Mouse (Mus musculus): ENCODE results near the gene Unc45b.
"Not testable (repeated sequence)": the region's sequence is repeated elsewhere in the genome, so short reads cannot be mapped to it uniquely, and the experiment has no call there.

Gene Unc45b

DNA sequence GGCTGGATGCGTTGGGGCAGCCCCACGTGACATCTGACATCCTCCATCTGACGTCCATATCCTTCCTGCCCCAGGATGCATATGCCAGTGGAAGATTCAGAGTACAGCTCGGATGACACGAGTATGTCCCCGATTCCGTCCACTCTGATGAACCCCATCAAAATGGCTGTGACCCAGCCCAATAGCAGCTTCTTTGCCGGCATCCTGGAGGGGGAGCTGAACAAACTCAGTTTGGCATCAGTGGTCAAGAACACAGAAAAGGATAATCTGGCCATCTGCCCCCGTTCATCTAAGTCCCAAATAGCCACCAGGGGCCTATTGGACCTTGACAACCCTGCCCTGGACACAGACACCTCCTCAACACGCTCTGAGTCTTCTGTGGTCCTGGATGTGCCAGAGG, 12.9 kb upstream of the Unc45b start:
- DNase-seq (ENCODE audit: low read depth), result no peak

GRCm38 (mm10) chr11:82899720-82900119, 10.6 kb upstream of the Unc45b start:
- no peak for DNase-seq (ENCODE audit: low read depth)

DNA sequence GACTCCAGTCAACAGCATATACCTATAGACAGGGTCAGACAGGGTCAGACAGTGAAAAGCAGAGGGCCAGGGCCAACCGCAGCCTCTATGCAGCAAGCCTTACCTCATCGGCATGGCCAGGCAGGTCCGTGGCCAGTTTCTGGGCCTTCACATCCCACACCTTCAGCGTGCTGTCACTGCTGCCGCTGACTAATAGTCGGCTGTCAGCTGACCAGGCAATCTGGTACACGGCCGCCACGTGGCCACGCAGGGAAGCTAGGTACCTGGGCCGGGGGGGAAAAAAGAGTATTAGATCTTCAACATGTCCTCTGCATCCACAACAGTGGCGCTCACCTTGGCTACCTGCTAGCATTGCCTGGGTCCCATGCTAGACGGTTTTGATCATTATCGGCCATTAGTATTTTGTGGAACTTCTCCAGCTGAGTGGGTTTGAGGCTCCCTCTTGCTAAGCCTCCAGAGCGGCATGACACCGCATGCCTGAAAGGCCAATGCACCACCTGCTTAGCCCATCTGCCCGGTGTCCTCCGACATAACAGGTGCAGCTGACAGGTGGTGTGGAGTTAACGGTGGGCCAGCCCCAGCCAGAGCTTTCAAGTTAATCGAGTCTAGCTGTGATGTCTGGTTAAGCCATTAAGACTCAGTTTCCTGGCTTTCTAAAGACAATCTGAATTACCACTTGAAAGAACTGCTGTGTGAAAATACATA, 8.6 kb upstream of the Unc45b start:
- DNase-seq (ENCODE audit: low read depth), result no peak

- DNase-seq (ENCODE audit: low read depth), result no peak
These were observed 5.4 kb upstream of the Unc45b start for GRCm38 (mm10) chr11:82904952-82905351.

DNA sequence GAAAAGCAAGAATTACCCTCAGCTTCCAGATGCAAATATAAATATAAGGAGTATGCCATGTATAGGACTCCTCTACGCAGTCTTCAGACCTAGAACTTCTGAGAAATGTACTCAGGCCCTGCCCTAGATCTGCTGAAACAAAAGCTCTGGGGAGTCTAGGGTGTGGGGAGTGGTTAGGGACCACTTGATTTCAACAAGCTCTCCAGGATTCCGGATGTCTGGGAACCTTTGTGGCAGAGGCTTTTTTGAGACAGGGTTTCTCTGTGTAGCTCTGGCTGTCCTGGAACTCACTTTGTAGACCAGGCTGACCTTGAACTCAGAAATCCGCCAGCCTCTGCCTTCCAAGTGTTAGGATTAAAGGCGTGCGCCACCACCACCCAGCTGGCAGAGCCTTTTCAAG, 4.5 kb upstream of the Unc45b start:
- DNase-seq (ENCODE audit: low read depth), result no peak

GRCm38 (mm10) chr11:82907651-82908607, 2.4 kb upstream of the Unc45b start, which contains the start of gene Nle1:
Nle1 (minus strand) TSS chr11:82908411.
- peak; percentile 93 for DNase-seq (ENCODE audit: low read depth)

DNA sequence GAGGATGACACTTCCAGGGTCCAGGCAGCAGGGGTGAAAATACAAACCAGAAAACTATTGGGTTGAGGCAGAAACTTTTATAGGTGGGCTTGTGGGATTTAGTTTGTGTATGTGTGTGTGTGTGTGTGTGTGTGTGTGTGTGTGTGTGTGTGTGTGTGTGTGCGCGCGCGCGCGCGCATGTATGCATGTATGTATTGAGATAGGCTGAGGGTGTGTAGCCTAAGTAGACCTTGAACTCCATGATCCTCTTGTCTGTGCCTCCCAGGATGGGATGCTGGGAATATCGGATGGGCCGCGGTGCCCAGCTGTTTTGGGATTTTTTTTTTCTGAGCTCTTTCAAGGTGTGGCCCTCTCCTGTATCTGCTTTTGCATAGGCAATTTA, 1.8 kb upstream of the Unc45b start:
- DNase-seq (ENCODE audit: low read depth), result no peak

- no peak for DNase-seq (ENCODE audit: low read depth)
These were observed 484 bp downstream of the Unc45b start for GRCm38 (mm10) chr11:82910679-82911389.

- peak; percentile 68 for DNase-seq (ENCODE audit: low read depth)
These were observed 4.5 kb downstream of the Unc45b start for GRCm38 (mm10) chr11:82914711-82915352.

- no peak for DNase-seq (ENCODE audit: low read depth)
These were observed 10.4 kb downstream of the Unc45b start for GRCm38 (mm10) chr11:82920768-82921167.

DNA sequence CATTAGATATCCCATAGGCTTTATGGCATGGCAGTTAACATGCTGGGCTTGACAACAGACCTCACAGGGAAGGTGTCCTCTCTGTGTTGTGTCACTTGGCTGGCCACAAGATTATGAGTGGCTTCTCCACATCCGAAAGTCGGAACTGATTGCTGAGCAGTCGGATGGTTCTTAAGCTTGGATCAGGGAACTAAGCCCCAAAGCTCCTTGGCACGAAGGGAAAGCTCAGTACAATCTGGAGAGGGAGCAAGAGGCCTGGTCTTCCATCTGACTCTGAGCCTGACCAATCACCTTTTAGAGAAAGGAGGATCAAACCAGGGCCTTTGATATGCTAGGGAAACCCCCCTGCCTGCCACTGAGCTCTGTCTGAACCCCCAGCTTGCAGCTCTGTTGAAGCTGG, 11.3 kb downstream of the Unc45b start:
- no peak for DNase-seq (ENCODE audit: low read depth)

GRCm38 (mm10) chr11:82923910-82924309, 13.6 kb downstream of the Unc45b start:
- DNase-seq (ENCODE audit: low read depth), result not testable (repeated sequence)

GRCm38 (mm10) chr11:82928897-82929632, 18.7 kb downstream of the Unc45b start:
- no peak for DNase-seq (ENCODE audit: low read depth)

DNA sequence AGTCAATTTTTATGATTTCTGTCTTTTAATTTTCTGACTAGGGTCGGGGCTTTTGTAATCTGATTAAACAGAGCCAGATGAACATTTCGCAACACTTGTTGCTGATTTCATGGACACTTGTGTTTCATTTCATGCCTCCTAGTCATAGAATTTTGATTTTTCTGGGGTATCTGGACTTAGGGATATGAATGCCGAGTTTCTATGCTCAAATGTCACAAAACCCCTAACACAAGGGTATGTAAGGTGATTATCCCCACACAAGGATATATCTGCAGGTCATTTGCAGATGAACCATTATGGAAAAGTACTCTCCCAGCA, 19.2 kb downstream of the Unc45b start:
- no peak for DNase-seq (ENCODE audit: low read depth)

GRCm38 (mm10) chr11:82930391-82930955, 20.1 kb downstream of the Unc45b start:
- DNase-seq (ENCODE audit: low read depth), result not testable (repeated sequence)

GRCm38 (mm10) chr11:82931161-82931560, 20.8 kb downstream of the Unc45b start:
- not testable (repeated sequence) for DNase-seq (ENCODE audit: low read depth)

DNA sequence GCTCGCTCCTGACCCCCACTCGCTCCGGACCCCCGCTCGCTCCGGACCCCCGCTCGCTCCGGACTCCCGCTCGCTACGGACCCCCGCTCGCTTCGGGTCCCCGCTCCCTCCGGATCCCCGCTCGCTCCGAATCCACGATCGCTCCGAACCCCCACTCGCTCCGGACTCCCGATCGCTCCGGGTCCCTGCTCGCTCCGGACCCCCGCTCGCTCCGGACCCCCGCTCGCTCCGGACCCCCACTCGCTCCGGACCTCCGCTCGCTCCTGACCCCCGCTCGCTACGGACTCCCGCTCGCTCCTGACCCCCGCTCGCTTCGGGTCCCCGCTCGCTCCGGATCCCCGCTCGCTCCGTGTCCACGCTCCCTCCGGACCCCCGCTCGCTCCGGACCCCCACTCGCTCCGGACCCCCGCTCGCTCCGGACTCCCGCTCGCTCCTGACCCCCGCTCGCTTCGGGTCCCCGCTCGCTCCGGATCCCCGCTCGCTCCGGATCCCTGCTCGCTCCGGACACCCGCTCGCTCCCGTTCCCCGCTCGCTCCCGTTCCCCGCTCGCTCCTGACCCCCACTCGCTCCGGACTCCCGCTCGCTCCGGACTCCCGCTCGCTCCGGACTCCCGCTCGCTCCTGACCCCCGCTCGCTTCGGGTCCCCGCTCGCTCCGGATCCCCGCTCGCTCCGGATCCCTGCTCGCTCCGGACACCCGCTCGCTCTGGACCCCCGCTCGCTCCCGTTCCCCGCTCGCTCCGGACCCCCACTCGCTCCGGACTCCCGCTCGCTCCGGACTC, 21.5 kb downstream of the Unc45b start:
- not testable (repeated sequence) for DNase-seq (ENCODE audit: low read depth)

GRCm38 (mm10) chr11:82933186-82933585, 22.8 kb downstream of the Unc45b start:
- no peak for DNase-seq (ENCODE audit: low read depth)

DNA sequence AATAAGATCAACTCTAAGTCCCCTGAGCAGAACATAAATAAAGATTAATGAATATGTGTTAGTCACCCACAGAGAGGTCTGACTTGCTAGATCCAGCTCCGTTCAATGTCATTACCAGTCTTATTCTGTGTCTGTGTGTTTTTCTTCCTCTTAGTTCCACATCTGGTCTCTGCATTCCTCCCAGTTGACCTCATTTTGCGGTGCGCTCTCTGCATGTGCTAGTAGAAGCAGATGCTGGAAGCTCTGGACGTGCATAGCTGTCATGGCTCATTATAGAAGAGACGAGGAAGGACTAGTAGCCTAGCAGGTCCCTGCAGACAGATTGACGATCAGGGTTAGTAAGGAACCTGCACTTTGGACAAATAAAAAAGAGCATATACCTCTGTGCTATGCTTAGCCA, 33.0 kb downstream of the Unc45b start:
- no peak for DNase-seq (ENCODE audit: low read depth)

DNA sequence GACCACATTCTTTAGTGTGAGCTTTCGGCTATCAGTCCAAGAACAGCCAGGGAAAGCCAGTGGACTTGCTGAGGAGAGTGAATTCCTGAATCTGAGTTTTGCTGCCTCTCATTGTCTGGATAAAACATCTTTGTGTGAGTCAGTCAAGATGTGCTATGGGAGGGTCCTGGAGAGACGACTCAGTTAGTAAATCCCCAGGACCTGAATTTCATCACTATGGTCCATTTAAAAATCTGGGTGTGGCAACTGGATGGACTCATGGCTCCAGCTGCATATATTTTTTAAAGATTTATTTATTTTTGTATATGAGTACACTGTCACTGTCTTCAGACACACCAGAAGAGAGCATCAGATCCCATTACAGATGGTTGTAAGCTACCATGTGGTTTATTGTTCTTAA, 35.3 kb downstream of the Unc45b start:
- DNase-seq (ENCODE audit: low read depth), result no peak

Data from c-Kit-positive CD71-negative TER-119-negative erythroid progenitor cells, embryonic 14.5 days (primary cell).